Mouse (Mus musculus) gastrocnemius, postnatal 4 days (tissue): ENCODE data around the gene Naif1. TPM values are rescaled to one million over a fixed set of nuclear protein-coding genes. Genes with fewer than 3 reads are reported as not detected.
A peak's percentile ranks its signal among the peaks of the same experiment; 100 is the strongest.

Experiments
- DNase-seq, 2 experiments: peaks; one replicate each; pipeline ENCODE4 v3.0.0; 2021 to 2022; ENCODE audit warnings: low spot score in 2 of 2, mixed read lengths in 2 of 2
- total RNA-seq, 2 experiments: library from RNA; stranded (reverse); gene quantifications; 2 replicates each; pipeline ENCODE4 v1.2.3; 2021

The Naif1 gene
- total RNA-seq, 2 experiments from 2014 or later = 3.9 to 4.0 TPM

GRCm38 (mm10) chr2:32426141-32426540, 24.1 kb upstream of the Naif1 start:
- no peak for DNase-seq

GRCm38 (mm10) chr2:32427720-32428119, 22.5 kb upstream of the Naif1 start:
- DNase-seq = no peak

- no peak for DNase-seq
Measured at GRCm38 (mm10) chr2:32428262-32428722, 22.0 kb upstream of the Naif1 start.

- no peak for DNase-seq
Measured at GRCm38 (mm10) chr2:32429215-32429891, 20.9 kb upstream of the Naif1 start.

GRCm38 (mm10) chr2:32430701-32431676, 19.3 kb upstream of the Naif1 start:
- peak; percentile 53 to 76 for DNase-seq

GRCm38 (mm10) chr2:32436686-32437372, 13.4 kb upstream of the Naif1 start:
- no peak for DNase-seq

GRCm38 (mm10) chr2:32437612-32438166, 12.6 kb upstream of the Naif1 start:
- DNase-seq = no peak

GRCm38 (mm10) chr2:32438733-32439132, 11.5 kb upstream of the Naif1 start:
- no peak for DNase-seq

GRCm38 (mm10) chr2:32439177-32439576, 11.1 kb upstream of the Naif1 start:
- no peak for DNase-seq

GRCm38 (mm10) chr2:32440164-32440563, 10.1 kb upstream of the Naif1 start:
- no peak for DNase-seq

- no peak for DNase-seq
Measured at GRCm38 (mm10) chr2:32440632-32441031, 9.6 kb upstream of the Naif1 start.

- DNase-seq = no peak
Measured at GRCm38 (mm10) chr2:32441550-32441949, 8.7 kb upstream of the Naif1 start.

- no peak for DNase-seq
Measured at GRCm38 (mm10) chr2:32445535-32445934, 4.7 kb upstream of the Naif1 start.

GRCm38 (mm10) chr2:32447264-32447936, 2.9 kb upstream of the Naif1 start:
- DNase-seq = no peak

GRCm38 (mm10) chr2:32448480-32448879, 1.8 kb upstream of the Naif1 start:
- DNase-seq = no peak

GRCm38 (mm10) chr2:32450881-32451844, 906 bp downstream of the Naif1 start, which contains the start of gene Slc25a25:
Slc25a25 (minus strand) TSS chr2:32451445.
- peak; percentile 98 to 99 for DNase-seq

- DNase-seq = peak; percentile 92 to 97
Measured at GRCm38 (mm10) chr2:32451870-32452372, 1.7 kb downstream of the Naif1 start.

GRCm38 (mm10) chr2:32452441-32452971, 2.2 kb downstream of the Naif1 start:
- DNase-seq = no peak
